Mouse (Mus musculus) spleen, adult 2 months (tissue): ENCODE measurements around the gene Retreg1. TPM values are rescaled to one million over a fixed set of nuclear protein-coding genes. Genes with fewer than 3 reads are reported as not detected.

Experiments
- DNase-seq, 2 experiments: peaks; one replicate each; pipeline versions ENCODE4 v3.0.0 to v3.0.0-alpha.2; 2012 to 2021; ENCODE audit warnings: low spot score in 2 of 2, low read depth in 1 of 2
- H3K27ac ChIP-seq: fragments of 200-500 bp; 2 replicates; pipeline ENCODE4 v1.5.1; 2012; ENCODE audit warnings: low read length, inconsistent platforms; ENCODE audit not compliant: insufficient read depth
- H3K27me3 ChIP-seq: fragments of 200-500 bp; 2 replicates; pipeline ENCODE4 v1.6.1; 2012; ENCODE audit warnings: mild to moderate bottlenecking, moderate library complexity, low read length, inconsistent platforms; ENCODE audit not compliant: control insufficient read depth, insufficient read depth
- H3K36me3 ChIP-seq: fragments of 200-500 bp; 2 replicates; pipeline ENCODE4 v1.6.1; 2012; ENCODE audit warnings: mild to moderate bottlenecking, low read length, inconsistent platforms; ENCODE audit not compliant: control insufficient read depth, insufficient read depth
- H3K4me1 ChIP-seq: fragments of 200-500 bp; 2 replicates; pipeline ENCODE4 v1.6.1; 2011; ENCODE audit warnings: inconsistent platforms; ENCODE audit not compliant: control insufficient read depth, insufficient read depth, insufficient read length
- H3K4me3 ChIP-seq: fragments of 200-500 bp; 2 replicates; pipeline ENCODE4 v1.5.1; 2011; ENCODE audit warnings: mild to moderate bottlenecking, inconsistent platforms; ENCODE audit not compliant: insufficient read depth, insufficient read length; ENCODE audit errors: extremely low read depth
- CTCF ChIP-seq: fragments of 200-500 bp; IDR thresholded peaks from 2 replicates; pipeline ENCODE4 v1.5.1; 2011; ENCODE audit warnings: mild to moderate bottlenecking, inconsistent platforms; ENCODE audit not compliant: insufficient read depth, insufficient read length, insufficient replicate concordance; ENCODE audit errors: extremely low read depth
- POLR2A ChIP-seq: fragments of 200-500 bp; IDR thresholded peaks from 2 replicates; pipeline ENCODE4 v1.6.1; 2011; ENCODE audit warnings: low read depth, low read length, inconsistent platforms
- WGBS: fragments of 180-500 bp; shearing (Covaris S2); methylation state at CpG from one replicate; pipeline ENCODE4 v1.1.7; 2018; 5-methylcytosine and 5-hydroxymethylcytosine counted together
- polyA plus RNA-seq: library from polyadenylated mRNA; depleted of rRNA; stranded (reverse); fragments of >200 nt; gene quantifications from 2 replicates; pipeline ENCODE4 v1.2.3, GENCODE M21; 2012

Retreg1 gene
- polyA plus RNA-seq, 1 experiment = 8.8 TPM

DNA sequence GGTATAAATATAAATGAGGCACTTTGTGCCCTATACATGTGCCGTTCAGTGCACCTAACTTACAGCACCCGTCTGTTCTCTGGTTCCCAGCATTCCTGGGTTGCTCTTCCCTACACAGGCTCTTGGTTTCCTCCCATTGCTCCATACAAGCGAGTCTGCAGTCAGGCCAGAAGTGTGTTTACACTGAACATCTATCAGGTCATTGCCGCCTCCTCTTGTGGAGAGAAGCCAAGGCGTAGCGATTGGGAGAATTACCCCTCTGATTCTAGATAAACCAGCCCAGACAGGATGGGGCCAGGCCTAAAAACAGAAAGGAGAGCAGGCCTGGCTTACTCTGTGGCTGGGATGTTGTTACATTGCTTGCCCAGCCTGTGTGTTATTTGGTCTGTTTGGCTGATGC lies 33.3 kb upstream of the Retreg1 start:
- H3K36me3 ChIP-seq = no peaks in the 10 kb centered on the region
- no peak overlapping the region for H3K4me3 ChIP-seq
- no peaks in the 10 kb centered on the region for H3K27me3 ChIP-seq
- DNase-seq = no peak
- peaks cover 4% of the 10 kb centered on the region; the same call in 1 of the 2 replicates for H3K4me1 ChIP-seq
- no peak overlapping the region for H3K27ac ChIP-seq
- WGBS = 89% methylated on average over 6 of the region's 6 CpGs
- TF ChIP-seq POLR2A (no peak), CTCF (no peak)

DNA sequence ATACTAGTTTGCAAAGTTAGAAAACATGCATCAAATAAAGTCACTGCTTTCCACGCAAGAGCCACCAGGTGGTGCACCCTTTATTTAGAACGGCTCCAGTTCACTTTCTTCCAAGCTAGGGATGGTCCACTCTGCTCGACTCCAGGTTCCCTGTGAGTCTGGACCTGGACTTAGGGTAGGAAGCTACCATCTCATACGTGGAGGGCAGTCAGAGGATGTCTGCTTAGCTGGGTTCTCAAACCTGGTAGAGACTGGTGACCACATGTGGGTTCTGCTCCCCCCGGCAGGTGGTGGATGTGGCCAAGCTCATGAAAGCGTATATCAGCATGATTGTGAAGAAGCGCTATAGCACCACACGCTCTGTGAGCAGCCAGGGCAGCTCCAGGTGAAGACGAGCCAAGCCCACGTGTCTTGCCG lies 31.1 kb upstream of the Retreg1 start:
- TF ChIP-seq POLR2A (no peak), CTCF (peak; percentile 43; the same call in 1 of the 2 replicates)
- Histone ChIP-seq H3K27ac (peak overlapping the region; percentile 72), H3K4me3 (peak overlapping the region; percentile 48; the same call in 1 of the 2 replicates), H3K4me1 (peaks cover 9% of the 10 kb centered on the region; the same call in 1 of the 2 replicates), H3K27me3 (no peaks in the 10 kb centered on the region), H3K36me3 (no peaks in the 10 kb centered on the region)
- DNase-seq = peak; percentile 56 to 59
- WGBS = 31% methylated on average over 11 of the region's 11 CpGs

DNA sequence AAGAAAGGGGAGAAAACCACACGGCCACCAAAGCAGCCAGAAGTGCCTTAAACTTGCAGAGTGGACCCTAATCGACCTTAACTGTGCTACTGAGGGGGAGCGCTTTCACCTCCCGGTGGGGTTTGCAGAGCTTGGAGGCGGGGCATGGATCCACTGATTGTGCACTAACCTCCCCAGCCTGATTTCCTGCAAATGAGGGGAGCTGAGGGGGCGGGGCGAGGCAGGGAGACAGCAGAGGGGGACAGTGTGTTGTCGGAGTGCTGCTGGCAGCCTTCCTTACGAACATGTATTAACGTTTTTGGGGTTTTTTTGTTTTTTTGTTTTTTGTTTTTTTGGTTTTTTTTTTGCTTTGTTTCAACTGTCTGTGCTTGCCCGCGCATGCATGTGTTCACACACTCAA lies 30.5 kb upstream of the Retreg1 start:
- H3K36me3 ChIP-seq = no peaks in the 10 kb centered on the region
- peak overlapping the region; percentile 72 for H3K27ac ChIP-seq
- WGBS = 26% methylated on average over 12 of the region's 12 CpGs

DNA sequence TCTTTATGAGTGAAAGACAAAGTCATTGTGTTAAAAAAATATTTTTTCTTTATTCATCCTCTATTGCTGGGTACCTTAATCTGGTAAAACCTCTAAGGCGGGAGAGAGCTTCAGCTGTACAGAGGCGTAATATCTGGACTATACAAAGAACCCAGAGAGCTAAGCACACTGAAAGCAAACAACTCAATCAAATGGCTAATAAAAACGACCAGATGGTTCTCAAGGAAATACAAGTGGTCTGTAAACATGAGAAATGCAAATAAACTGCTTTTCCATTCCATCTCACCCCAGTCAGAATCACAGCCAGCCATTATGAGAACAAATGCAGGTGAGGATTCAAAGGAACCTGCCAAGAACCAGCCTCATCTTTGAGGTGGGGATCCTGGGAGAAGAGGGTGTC lies 28.4 kb upstream of the Retreg1 start:
- no peak for TF ChIP-seq CTCF
- TF ChIP-seq POLR2A = no peak
- Histone ChIP-seq H3K36me3 (no peaks in the 10 kb centered on the region), H3K4me3 (no peak overlapping the region), H3K4me1 (peaks cover 17% of the 10 kb centered on the region; the same call in 1 of the 2 replicates), H3K27ac (no peak overlapping the region), H3K27me3 (no peaks in the 10 kb centered on the region)
- DNase-seq = no peak
- WGBS = 87% methylated on average over 3 of the region's 3 CpGs

More for the DNA sequence above, 30.5 kb upstream of the Retreg1 start:
- TF ChIP-seq CTCF = no peak
- TF ChIP-seq POLR2A = no peak
- Histone ChIP-seq H3K4me3 (peak overlapping the region; percentile 48; the same call in 1 of the 2 replicates), H3K27me3 (no peaks in the 10 kb centered on the region), H3K4me1 (peaks cover 12% of the 10 kb centered on the region; the same call in 1 of the 2 replicates)
- DNase-seq = peak in 1 of 2 experiments; percentile 48

DNA sequence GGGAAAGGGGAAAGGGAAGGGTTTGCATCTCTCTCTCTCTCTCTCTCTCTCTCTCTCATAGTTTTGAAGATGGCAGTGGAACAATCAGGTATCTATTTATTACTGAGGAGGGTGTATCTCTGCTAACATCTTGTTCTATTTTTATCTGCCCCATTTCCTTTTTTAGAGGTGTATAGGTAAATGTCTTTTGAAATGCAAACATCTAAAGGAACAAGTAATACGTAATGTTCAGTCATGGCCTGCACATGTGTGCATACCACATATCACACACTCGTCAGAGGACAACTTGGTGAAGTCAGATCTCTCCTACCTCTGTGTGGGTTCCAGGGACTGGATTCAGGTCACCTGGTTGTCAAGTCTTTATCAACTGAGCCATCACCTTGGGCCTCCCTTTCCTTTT lies 25.8 kb upstream of the Retreg1 start:
- Histone ChIP-seq H3K4me1 (peaks cover 15% of the 10 kb centered on the region; the same call in 1 of the 2 replicates), H3K36me3 (no peaks in the 10 kb centered on the region), H3K27me3 (no peaks in the 10 kb centered on the region), H3K27ac (peak overlapping the region; percentile 85), H3K4me3 (no peak overlapping the region)
- TF ChIP-seq POLR2A = no peak
- no peak for TF ChIP-seq CTCF
- WGBS = 29% methylated on average over 2 of the region's 2 CpGs
- DNase-seq = peak in 1 of 2 experiments; percentile 53

DNA sequence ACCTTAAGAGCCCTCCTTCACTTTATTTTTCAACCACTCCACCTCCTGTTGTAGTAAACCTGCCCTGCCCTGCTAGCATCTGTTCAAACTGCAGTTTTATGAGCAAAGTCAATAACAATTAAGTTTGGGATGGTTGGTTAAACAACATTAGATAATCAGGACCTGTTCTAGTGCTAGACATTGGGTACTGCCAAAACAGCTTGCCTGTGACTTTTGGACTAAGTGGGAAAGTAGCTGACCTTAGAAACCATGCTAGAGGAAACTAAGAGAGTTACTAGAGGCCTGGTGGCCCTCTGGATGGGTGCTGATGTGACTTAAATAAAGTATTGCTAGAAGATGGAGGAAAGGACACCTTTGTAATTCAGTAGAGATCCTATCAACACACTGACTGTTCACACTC lies 21.0 kb upstream of the Retreg1 start:
- TF ChIP-seq CTCF (no peak), POLR2A (no peak)

DNA sequence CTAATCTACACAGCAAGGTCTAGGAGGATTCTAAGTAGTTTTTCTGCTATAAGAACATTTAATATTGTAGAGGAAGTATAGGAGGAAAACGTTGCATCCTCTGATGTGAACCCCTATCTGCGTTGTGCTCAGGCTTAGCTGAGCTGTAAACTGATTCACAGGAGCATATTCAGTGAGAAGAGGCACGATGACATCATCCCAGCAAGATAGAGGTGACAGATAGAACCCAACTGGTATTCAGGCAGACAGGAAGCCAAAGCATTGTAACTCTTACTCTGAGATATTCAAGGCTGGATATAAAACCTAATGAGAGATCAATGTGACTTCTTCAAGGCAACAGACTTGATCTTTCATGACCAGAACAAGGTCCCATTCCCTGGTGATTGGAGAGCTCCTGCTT lies 20.3 kb upstream of the Retreg1 start:
- no peak for DNase-seq
- WGBS = 55% methylated on average over 3 of the region's 3 CpGs
- Histone ChIP-seq H3K27ac (no peak overlapping the region), H3K36me3 (no peaks in the 10 kb centered on the region), H3K27me3 (no peaks in the 10 kb centered on the region), H3K4me1 (peaks cover 15% of the 10 kb centered on the region), H3K4me3 (no peak overlapping the region)
- TF ChIP-seq POLR2A (no peak), CTCF (no peak)

More for the DNA sequence above, 21.0 kb upstream of the Retreg1 start:
- Histone ChIP-seq H3K27ac (no peak overlapping the region), H3K4me1 (peaks cover 12% of the 10 kb centered on the region), H3K27me3 (no peaks in the 10 kb centered on the region), H3K36me3 (no peaks in the 10 kb centered on the region), H3K4me3 (no peak overlapping the region)
- no peak for DNase-seq
